Mouse (Mus musculus) myocyte (in vitro differentiated cells): ENCODE data around the gene Jakmip3.

ENCODE experiments used
- CEBPB ChIP-seq: IDR thresholded peaks from 2 replicates; pipeline ENCODE4 v1.6.1; 2011; ENCODE audit warnings: mild to moderate bottlenecking, moderate library complexity; ENCODE audit not compliant: poor library complexity, insufficient read depth, severe bottlenecking
- E2F4 ChIP-seq: IDR thresholded peaks from one replicate; pipeline ENCODE4 v1.6.1; 2011; ENCODE audit warnings: mild to moderate bottlenecking, control low read depth, moderate library complexity; ENCODE audit not compliant: insufficient read depth
- MAX ChIP-seq: IDR thresholded peaks from one replicate; pipeline ENCODE4 v1.6.1; 2011; ENCODE audit warnings: low read depth, mild to moderate bottlenecking, control low read depth
- MYOG ChIP-seq, 3 experiments: IDR thresholded peaks; one replicate each; pipeline ENCODE4 v1.6.1; 2011; ENCODE audit warnings: control low read depth in 2 of 3, low read depth in 2 of 3, mild to moderate bottlenecking in 2 of 3; ENCODE audit not compliant: insufficient read length in 2 of 3, control insufficient read depth in 1 of 3, insufficient read depth in 1 of 3
- POLR2A ChIP-seq: IDR thresholded peaks from one replicate; pipeline ENCODE4 v1.6.1; 2011; ENCODE audit warnings: low read depth, mild to moderate bottlenecking, control low read depth, moderate library complexity; ENCODE audit not compliant: insufficient read length
- POLR2AphosphoS2 ChIP-seq: IDR thresholded peaks from one replicate; pipeline ENCODE4 v1.6.1; 2011; ENCODE audit warnings: low read depth, control low read depth; ENCODE audit not compliant: insufficient read length
- REST ChIP-seq: IDR thresholded peaks from one replicate; pipeline ENCODE4 v1.6.1; 2011; ENCODE audit warnings: mild to moderate bottlenecking, control low read depth, moderate library complexity; ENCODE audit not compliant: insufficient read depth, insufficient read length
- SRF ChIP-seq: IDR thresholded peaks from one replicate; pipeline ENCODE4 v1.6.1; 2011; ENCODE audit warnings: low read depth; ENCODE audit not compliant: control insufficient read depth, insufficient read length
- TCF12 ChIP-seq: IDR thresholded peaks from one replicate; pipeline ENCODE4 v1.6.1; 2011; ENCODE audit warnings: mild to moderate bottlenecking, control low read depth; ENCODE audit not compliant: poor library complexity, insufficient read depth, severe bottlenecking
- USF1 ChIP-seq: IDR thresholded peaks from one replicate; pipeline ENCODE4 v1.6.1; 2011; ENCODE audit warnings: low read depth, mild to moderate bottlenecking, control low read depth, moderate library complexity

DNA sequence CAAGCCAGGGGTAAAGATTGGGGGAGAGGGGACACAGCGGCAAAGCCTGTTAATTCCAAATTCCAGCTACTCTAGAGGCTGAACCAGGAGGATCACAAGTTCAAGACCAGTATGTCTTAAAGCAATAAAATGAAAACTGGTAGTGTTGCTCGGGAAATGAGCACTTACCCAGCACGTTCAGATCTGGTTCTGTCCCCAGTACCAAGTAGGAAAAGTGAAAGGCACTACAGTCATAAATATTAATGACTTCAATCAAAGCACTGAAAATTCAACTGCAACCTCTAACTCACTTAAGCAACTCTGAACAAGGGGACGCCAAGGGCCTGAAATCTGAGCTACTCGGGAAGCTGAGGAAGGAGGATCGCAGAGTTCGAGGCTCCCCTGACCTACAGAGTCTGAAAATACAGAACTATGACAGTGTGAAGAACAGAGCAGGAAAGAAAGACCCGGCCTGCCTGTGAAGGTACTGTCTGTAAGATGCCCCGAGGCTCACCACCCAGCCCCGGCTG lies 31.7 kb upstream of the Jakmip3 start:
- TF ChIP-seq POLR2A (no peak), MYOG (IDR thresholded peaks at IDR 0.05; ENCODE audit: control insufficient read depth in 1 of 3, insufficient read depth in 1 of 3, insufficient read length in 2 of 3, low read depth in 2 of 3) (no peak), USF1 (no peak), E2F4 (no peak), POLR2AphosphoS2 (no peak), SRF (no peak), MAX (no peak), CEBPB (no peak), TCF12 (no peak), REST (no peak)
